Mouse (Mus musculus): ENCODE data around the gene Sorcs2.

DNA sequence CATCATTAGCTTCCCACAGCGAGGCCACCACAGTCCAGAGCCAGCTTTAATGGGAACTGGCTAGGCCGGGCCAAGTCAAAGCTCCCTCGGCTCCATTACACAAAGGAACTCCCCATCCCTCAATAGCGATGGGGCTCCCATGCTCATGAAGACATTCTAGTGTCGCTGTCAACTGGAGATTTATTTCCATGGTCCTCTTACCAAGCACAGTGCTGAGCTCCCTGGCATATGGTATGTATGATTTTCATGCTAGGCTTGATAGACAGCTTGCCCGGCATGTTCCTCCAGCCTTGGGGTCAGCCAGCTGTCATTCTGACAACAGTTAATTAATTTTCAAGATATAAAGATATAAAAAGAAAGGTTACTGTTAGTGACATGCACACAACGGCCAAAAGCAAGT lies 215.6 kb downstream of the Sorcs2 start:
- TF ChIP-seq CTCF (IDR thresholded peaks at IDR 0.05; ENCODE audit: borderline replicate concordance, control insufficient read depth, extremely low read depth, insufficient read depth, low read length, poor library complexity) (no peak), POLR2A (IDR thresholded peaks at IDR 0.05; ENCODE audit: control insufficient read depth, extremely low read depth, insufficient read depth, low read length, poor library complexity) (no peak)

Data from thymus, adult 2 months (tissue).